Mouse (Mus musculus) neural tube, embryonic 14.5 days (tissue): ENCODE results near the gene Pld4. TPM values are rescaled to one million over a fixed set of nuclear protein-coding genes. Genes with fewer than 3 reads are reported as not detected.

Source experiments
- ATAC-seq: fragments of 200-750 bp; cut with Nextera tagmentation; 2 replicates; pipeline ENCODE4 v1.8.0; 2017; ENCODE audit warnings: low read depth, mild to moderate bottlenecking, moderate TSS enrichment, moderate library complexity
- H3K27ac ChIP-seq: fragments of 300-500 bp; sonication (generic); 2 replicates; pipeline ENCODE4 v1.5.1; 2014; ENCODE audit warnings: low read depth, mild to moderate bottlenecking, control low read depth, low read length, moderate library complexity, mixed read lengths
- H3K27me3 ChIP-seq: fragments of 300-500 bp; sonication (generic); 2 replicates; pipeline ENCODE4 v1.6.1; 2014; ENCODE audit warnings: low read length; ENCODE audit not compliant: control insufficient read depth, insufficient read depth
- H3K36me3 ChIP-seq: fragments of 300-500 bp; sonication (generic); 2 replicates; pipeline ENCODE4 v1.6.1; 2014; ENCODE audit warnings: low read length, mixed read lengths; ENCODE audit not compliant: control insufficient read depth, insufficient read depth
- H3K4me1 ChIP-seq: fragments of 300-500 bp; sonication (generic); 2 replicates; pipeline ENCODE4 v1.6.1; 2014; ENCODE audit warnings: low read length; ENCODE audit not compliant: control insufficient read depth, insufficient read depth
- H3K4me2 ChIP-seq: fragments of 300-500 bp; sonication (generic); 2 replicates; pipeline ENCODE4 v1.6.1; 2014; ENCODE audit warnings: mild to moderate bottlenecking, low read depth, low read length, control low read depth
- H3K4me3 ChIP-seq: fragments of 300-500 bp; sonication (generic); 2 replicates; pipeline ENCODE4 v1.5.1; 2014; ENCODE audit warnings: low read depth, low read length, control low read depth, mixed read lengths
- H3K9ac ChIP-seq: fragments of 300-500 bp; sonication (generic); replicated peaks from 2 replicates; pipeline ENCODE4 v1.6.1; 2014; ENCODE audit warnings: low read depth, mild to moderate bottlenecking, control low read depth, low read length, mixed read lengths
- H3K9me3 ChIP-seq: fragments of 300-500 bp; sonication (generic); 2 replicates; pipeline ENCODE4 v1.6.1; 2016; ENCODE audit warnings: low read length; ENCODE audit not compliant: control insufficient read depth
- WGBS: fragments of 180-500 bp; shearing (Covaris S2); extraction: QIAGEN DNeasy Blood & Tissue Kit; methylation state at CpG from one replicate; pipeline ENCODE4 v1.1.7; 2014; 5-methylcytosine and 5-hydroxymethylcytosine counted together
- polyA plus RNA-seq: library from polyadenylated mRNA; unstranded; fragments of >200 nt; fragmentation: Nextera tagmentation; extraction: Ambion mirVana; gene quantifications from 2 replicates; pipeline ENCODE4 v1.2.1, GENCODE M21; 2014

Pld4 gene
- polyA plus RNA-seq, 1 experiment from 2014 or later, result 4.5 TPM

- Histone ChIP-seq H3K9ac (no peak overlapping the region), H3K27ac (no peak overlapping the region), H3K27me3 (no peaks in the 10 kb centered on the region), H3K4me2 (no peak overlapping the region), H3K9me3 (no peaks in the 10 kb centered on the region), H3K4me3 (no peak overlapping the region), H3K4me1 (no peaks in the 10 kb centered on the region), H3K36me3 (no peaks in the 10 kb centered on the region)
- no peak for ATAC-seq
- 88% methylated on average over 3 of the region's 3 CpGs for WGBS
Measured at GRCm38 (mm10) chr12:112759471-112759870, 984 bp upstream of the Pld4 start.

DNA sequence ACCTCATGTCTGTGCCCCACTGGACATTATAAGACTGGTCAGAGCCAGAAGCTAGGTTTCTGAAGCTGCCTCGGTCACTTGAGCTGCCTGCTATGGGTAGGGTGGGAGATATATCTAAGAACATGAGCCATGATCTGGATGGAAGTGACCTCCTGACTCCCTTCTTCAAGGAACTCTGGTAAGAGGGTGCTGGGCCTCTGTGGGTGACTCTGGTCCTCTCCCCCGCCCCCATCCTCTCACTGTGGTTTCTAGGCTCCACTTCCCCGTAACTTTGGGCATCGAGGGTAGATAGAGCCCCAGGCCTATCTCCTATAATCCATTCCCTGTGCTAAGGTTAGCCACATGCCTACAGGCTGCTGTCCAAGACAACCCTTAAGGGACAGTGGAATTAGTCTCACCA lies 956 bp downstream of the Pld4 start:
- Histone ChIP-seq H3K9me3 (no peaks in the 10 kb centered on the region), H3K27me3 (no peaks in the 10 kb centered on the region), H3K27ac (no peak overlapping the region), H3K4me3 (no peak overlapping the region), H3K4me1 (no peaks in the 10 kb centered on the region), H3K36me3 (no peaks in the 10 kb centered on the region), H3K4me2 (no peak overlapping the region), H3K9ac (no peak overlapping the region)
- WGBS, result 91% methylated on average over 4 of the region's 4 CpGs
- no peak for ATAC-seq

- ATAC-seq, result no peak
- no peaks in the 10 kb centered on the region for H3K4me1 ChIP-seq
- H3K9ac ChIP-seq, result no peak overlapping the region
- H3K27me3 ChIP-seq, result no peaks in the 10 kb centered on the region
- no peak overlapping the region for H3K4me2 ChIP-seq
- no peaks in the 10 kb centered on the region for H3K9me3 ChIP-seq
- H3K27ac ChIP-seq, result no peak overlapping the region
- H3K4me3 ChIP-seq, result no peak overlapping the region
- WGBS, result 89% methylated on average over 3 of the region's 3 CpGs
- no peaks in the 10 kb centered on the region for H3K36me3 ChIP-seq
Measured at GRCm38 (mm10) chr12:112762018-112762417, 1.6 kb downstream of the Pld4 start.

GRCm38 (mm10) chr12:112763176-112763575 lies 2.7 kb downstream of the Pld4 start:
- no peak overlapping the region for H3K4me2 ChIP-seq
- 82% methylated on average over 4 of the region's 4 CpGs for WGBS
- H3K4me3 ChIP-seq, result no peak overlapping the region
- no peaks in the 10 kb centered on the region for H3K4me1 ChIP-seq
- no peak overlapping the region for H3K9ac ChIP-seq
- H3K36me3 ChIP-seq, result no peaks in the 10 kb centered on the region
- H3K9me3 ChIP-seq, result no peaks in the 10 kb centered on the region
- ATAC-seq, result no peak
- no peaks in the 10 kb centered on the region for H3K27me3 ChIP-seq
- no peak overlapping the region for H3K27ac ChIP-seq

- no peaks in the 10 kb centered on the region for H3K9me3 ChIP-seq
- no peak overlapping the region for H3K4me2 ChIP-seq
- no peak overlapping the region for H3K9ac ChIP-seq
- H3K4me3 ChIP-seq, result no peak overlapping the region
- H3K27me3 ChIP-seq, result no peaks in the 10 kb centered on the region
- WGBS, result 80% methylated on average over 5 of the region's 5 CpGs
- no peak for ATAC-seq
- no peaks in the 10 kb centered on the region for H3K36me3 ChIP-seq
- H3K27ac ChIP-seq, result no peak overlapping the region
- no peaks in the 10 kb centered on the region for H3K4me1 ChIP-seq
Measured at GRCm38 (mm10) chr12:112764141-112764540, 3.7 kb downstream of the Pld4 start.

DNA sequence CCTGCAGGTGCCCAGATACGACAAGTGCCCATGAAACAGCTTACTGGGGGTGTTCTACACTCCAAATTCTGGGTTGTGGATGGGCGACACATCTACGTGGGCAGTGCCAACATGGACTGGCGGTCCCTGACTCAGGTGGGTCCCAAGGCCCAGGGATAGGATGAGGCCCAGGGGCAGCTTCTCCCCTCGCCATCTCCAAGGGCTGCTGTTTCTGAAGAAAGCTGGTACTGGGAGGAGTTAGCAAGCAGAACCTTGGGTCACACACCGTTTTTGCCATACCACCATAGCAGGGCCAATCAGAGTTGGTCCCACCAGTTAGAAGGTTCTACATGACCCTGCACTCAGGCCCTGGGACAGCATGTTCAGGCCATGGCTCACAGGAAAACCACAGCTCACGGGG lies 4.5 kb downstream of the Pld4 start:
- Histone ChIP-seq H3K4me3 (no peak overlapping the region), H3K4me2 (no peak overlapping the region), H3K9ac (no peak overlapping the region), H3K27me3 (no peaks in the 10 kb centered on the region), H3K9me3 (no peaks in the 10 kb centered on the region), H3K27ac (no peak overlapping the region), H3K4me1 (no peaks in the 10 kb centered on the region), H3K36me3 (no peaks in the 10 kb centered on the region)
- 91% methylated on average over 7 of the region's 7 CpGs for WGBS
- no peak for ATAC-seq

- H3K27ac ChIP-seq, result no peak overlapping the region
- no peak overlapping the region for H3K4me2 ChIP-seq
- no peak overlapping the region for H3K4me3 ChIP-seq
- 90% methylated on average over 7 of the region's 7 CpGs for WGBS
- no peaks in the 10 kb centered on the region for H3K9me3 ChIP-seq
- H3K36me3 ChIP-seq, result no peaks in the 10 kb centered on the region
- ATAC-seq, result no peak
- H3K9ac ChIP-seq, result no peak overlapping the region
- H3K27me3 ChIP-seq, result no peaks in the 10 kb centered on the region
- H3K4me1 ChIP-seq, result no peaks in the 10 kb centered on the region
Measured at GRCm38 (mm10) chr12:112766586-112766985, 6.1 kb downstream of the Pld4 start.

DNA sequence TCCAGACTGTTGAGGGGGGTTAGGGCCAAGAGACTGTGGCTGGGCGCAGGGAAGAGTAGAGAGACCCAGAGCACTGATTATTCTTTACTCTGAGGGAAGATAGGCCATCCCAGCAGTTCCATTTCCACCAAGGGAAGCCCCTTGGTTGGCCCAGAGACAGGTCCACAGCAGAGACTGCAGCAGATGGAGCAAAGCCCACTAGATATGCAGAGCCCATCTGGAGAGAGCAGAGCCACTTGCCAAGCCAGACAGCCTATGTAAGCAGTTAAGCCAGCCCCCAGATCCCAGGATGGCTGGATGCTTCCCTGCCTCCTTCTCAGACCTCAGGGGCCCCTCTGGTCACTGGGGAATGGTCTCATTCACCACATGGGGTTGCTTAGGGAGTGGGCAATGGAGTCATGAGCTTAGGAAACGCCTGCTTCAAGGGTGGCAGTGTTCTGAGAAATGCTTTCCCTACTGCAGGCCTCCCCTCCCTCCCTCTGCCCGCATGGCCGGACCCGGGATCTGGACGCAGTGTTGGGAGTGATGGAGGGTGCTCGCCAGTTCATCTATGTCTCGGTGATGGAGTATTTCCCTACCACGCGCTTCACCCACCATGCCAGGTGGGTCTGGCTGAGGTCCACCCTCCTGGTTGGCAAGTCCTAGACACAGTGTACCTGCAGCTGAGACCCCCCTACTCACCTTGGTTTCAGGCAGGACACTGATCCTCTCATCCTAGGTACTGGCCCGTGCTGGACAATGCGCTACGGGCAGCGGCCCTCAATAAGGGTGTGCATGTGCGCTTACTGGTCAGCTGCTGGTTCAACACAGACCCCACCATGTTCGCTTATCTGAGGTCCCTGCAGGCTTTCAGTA lies 6.8 kb downstream of the Pld4 start:
- Histone ChIP-seq H3K27ac (no peak overlapping the region), H3K9ac (no peak overlapping the region), H3K4me2 (no peak overlapping the region), H3K4me1 (no peaks in the 10 kb centered on the region), H3K4me3 (no peak overlapping the region), H3K27me3 (no peaks in the 10 kb centered on the region), H3K9me3 (no peaks in the 10 kb centered on the region), H3K36me3 (no peaks in the 10 kb centered on the region)
- ATAC-seq, result no peak
- WGBS, result 92% methylated on average over 16 of the region's 16 CpGs

DNA sequence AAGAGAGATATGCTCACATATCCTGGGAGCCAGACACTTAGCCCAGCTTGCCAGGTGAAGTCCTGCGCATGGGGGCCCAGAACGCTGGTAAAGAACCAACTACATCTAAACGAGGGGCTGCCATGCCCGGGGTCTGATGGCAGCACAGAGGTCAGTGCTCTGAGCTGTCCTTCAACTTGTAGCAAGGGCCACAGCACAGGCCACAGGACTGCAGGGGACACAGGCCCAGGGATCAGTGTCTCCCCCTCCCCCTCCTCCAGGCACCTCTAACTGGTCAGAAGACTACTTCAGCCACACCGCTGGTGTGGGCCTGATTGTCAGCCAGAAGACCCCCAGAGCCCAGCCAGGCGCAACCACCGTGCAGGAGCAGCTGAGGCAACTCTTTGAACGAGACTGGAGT lies 7.7 kb downstream of the Pld4 start:
- Histone ChIP-seq H3K9me3 (no peaks in the 10 kb centered on the region), H3K4me1 (no peaks in the 10 kb centered on the region), H3K27ac (no peak overlapping the region), H3K4me2 (no peak overlapping the region), H3K27me3 (no peaks in the 10 kb centered on the region), H3K4me3 (no peak overlapping the region), H3K9ac (no peak overlapping the region), H3K36me3 (no peaks in the 10 kb centered on the region)
- ATAC-seq, result no peak
- 94% methylated on average over 8 of the region's 8 CpGs for WGBS
